12 mouse cellular contexts compared by ENCODE assay signal in the genomic region with DNA sequence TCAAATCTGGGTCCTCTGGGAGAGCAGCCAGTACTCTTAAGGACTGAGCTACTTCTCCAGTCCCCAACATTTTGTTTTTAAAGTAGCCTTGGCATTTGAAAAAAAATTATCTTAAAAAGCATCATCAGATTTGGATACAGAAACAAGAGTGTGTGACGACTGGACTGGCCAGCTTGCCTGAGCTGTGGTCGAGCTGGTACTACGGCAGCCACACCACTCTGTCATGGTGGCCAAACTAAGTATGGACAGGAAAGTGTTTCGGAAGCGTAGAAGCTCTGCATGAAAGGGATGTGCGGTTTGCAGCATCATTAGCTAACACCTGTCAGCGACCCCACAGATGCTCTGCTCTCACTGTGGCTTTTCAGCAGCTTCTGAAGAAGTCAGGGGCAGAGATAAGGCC.
"Had no signal": no experiment of that assay in that cellular context is flagged by ENCODE, and none has a peak within 500 bp of the region (broad histone marks: within the 10 kb centered on the region; RNA-seq: fewer than 3 reads in every experiment).

No protein-coding gene starts in this region.

- H3K4me1 ChIP-seq: midbrain, embryonic 15.5 days had no signal

- H3K27ac ChIP-seq: limb, embryonic 15.5 days; liver, embryonic 12.5 days; midbrain, embryonic 15.5 days had no signal

- DNase-seq: layer of hippocampus, postnatal 36 days; lung, embryonic 14.5 days; lung, postnatal 10 days; lung, postnatal 4 days; right cerebral cortex, adult 18-20 months; right cerebral cortex, postnatal 25 days; thymus, adult 18-20 months; thymus, postnatal 14 days had no signal

- ATAC-seq: liver, embryonic 12.5 days; midbrain, embryonic 15.5 days had no signal

- H3K4me3 ChIP-seq: limb, embryonic 15.5 days; liver, embryonic 12.5 days; midbrain, embryonic 15.5 days had no signal

- H3K36me3 ChIP-seq: midbrain, embryonic 15.5 days had no signal

- H3K27me3 ChIP-seq: limb, embryonic 15.5 days; liver, embryonic 12.5 days; midbrain, embryonic 15.5 days had no signal

- H3K9ac ChIP-seq: limb, embryonic 15.5 days; liver, embryonic 12.5 days; lung, embryonic 14.5 days; midbrain, embryonic 15.5 days had no signal

- H3K4me2 ChIP-seq: limb, embryonic 15.5 days; liver, embryonic 12.5 days; lung, embryonic 14.5 days; midbrain, embryonic 11.5 days; midbrain, embryonic 15.5 days had no signal

- H3K9me3 ChIP-seq: limb, embryonic 15.5 days; liver, embryonic 12.5 days; midbrain, embryonic 15.5 days had no signal
